Mouse (Mus musculus) CH12.LX (cell line): Measurements from ENCODE around the gene Cstad. TPM values are rescaled to one million over a fixed set of nuclear protein-coding genes. Genes with fewer than 3 reads are reported as not detected.
A peak's percentile ranks its signal among the peaks of the same experiment; 100 is the strongest.

Experiments
- DNase-seq: peaks from one replicate; pipeline ENCODE4 v3.0.0-alpha.2; 2013; ENCODE audit errors: extremely low read depth
- H3K27ac ChIP-seq: 2 replicates; pipeline ENCODE4 v1.5.1; 2012; ENCODE audit warnings: low read depth, mild to moderate bottlenecking, control low read depth, moderate library complexity; ENCODE audit not compliant: insufficient read depth
- H3K27me3 ChIP-seq: replicated peaks from 2 replicates; pipeline ENCODE3; 2012; ENCODE audit warnings: inconsistent platforms
- H3K36me3 ChIP-seq, 2 experiments: replicated peaks in 1 of 2; 2 replicates each; pipeline versions ENCODE3 to v1.6.1; 2012; ENCODE audit warnings: inconsistent platforms in 1 of 2, low read length in 1 of 2, mild to moderate bottlenecking in 1 of 2, mixed read lengths in 1 of 2, moderate library complexity in 1 of 2; ENCODE audit not compliant: control insufficient read depth in 1 of 2, insufficient read depth in 1 of 2
- H3K4me1 ChIP-seq, 2 experiments: 2 replicates each; pipeline ENCODE4 v1.6.1; 2012; ENCODE audit warnings: inconsistent platforms in 1 of 2, moderate library complexity in 1 of 2; ENCODE audit not compliant: insufficient read depth in 2 of 2, control insufficient read depth in 1 of 2
- H3K4me2 ChIP-seq: 2 replicates; pipeline ENCODE4 v1.6.1; 2012; ENCODE audit warnings: low read depth, mild to moderate bottlenecking, control low read depth; ENCODE audit not compliant: poor library complexity, insufficient read depth, severe bottlenecking
- H3K4me3 ChIP-seq, 3 experiments: fragments of 150-350 bp in 1 of 3; sonication (generic) in 1 of 3; replicated peaks in 1 of 3; 2 replicates each; pipeline versions ENCODE3 to v1.5.1; 2011 to 2012; ENCODE audit warnings: low read depth in 2 of 3, low read length in 2 of 3, mild to moderate bottlenecking in 2 of 3, moderate library complexity in 2 of 3, control low read depth in 1 of 3, improper control_type of control experiment in 1 of 3, inconsistent platforms in 1 of 3, mixed read lengths in 1 of 3; ENCODE audit not compliant: poor library complexity in 1 of 3
- H3K79me2 ChIP-seq: replicated peaks from 2 replicates; pipeline ENCODE4 v1.6.1; 2012; ENCODE audit warnings: mild to moderate bottlenecking, moderate library complexity; ENCODE audit not compliant: control insufficient read depth, poor library complexity, insufficient read depth, severe bottlenecking; ENCODE audit errors: extremely low read depth
- H3K9ac ChIP-seq: 2 replicates; pipeline ENCODE4 v1.6.1; 2012; ENCODE audit warnings: low read depth, mild to moderate bottlenecking, control low read depth, moderate library complexity; ENCODE audit not compliant: insufficient read depth
- H3K9me3 ChIP-seq: replicated peaks from 2 replicates; pipeline ENCODE3; 2012; ENCODE audit warnings: low read length, inconsistent platforms, mixed read lengths
- CHD1 ChIP-seq: IDR thresholded peaks from 2 replicates; pipeline ENCODE4 v1.6.1; 2012; ENCODE audit warnings: low read depth, low read length, improper control_type of control experiment, inconsistent platforms
- ELF1 ChIP-seq: IDR thresholded peaks from 2 replicates; pipeline ENCODE4 v1.6.1; 2014; ENCODE audit warnings: low read depth, mild to moderate bottlenecking, inconsistent platforms, low read length, improper control_type of control experiment
- ETS1 ChIP-seq: conservative IDR thresholded peaks from 2 replicates; pipeline ENCODE4 v1.6.1; 2012; ENCODE audit warnings: low read depth, mild to moderate bottlenecking, inconsistent platforms, low read length, improper control_type of control experiment, moderate library complexity
- GABPA ChIP-seq: IDR thresholded peaks from 2 replicates; pipeline ENCODE4 v1.6.1; 2012; ENCODE audit warnings: low read depth, low read length, improper control_type of control experiment, inconsistent platforms; ENCODE audit not compliant: insufficient replicate concordance
- HCFC1 ChIP-seq: IDR thresholded peaks from 2 replicates; pipeline ENCODE4 v1.6.1; 2012; ENCODE audit warnings: low read depth, mild to moderate bottlenecking, inconsistent platforms, low read length, improper control_type of control experiment
- MAZ ChIP-seq: IDR thresholded peaks from 2 replicates; pipeline ENCODE4 v1.6.1; 2012; ENCODE audit warnings: low read depth, mild to moderate bottlenecking, inconsistent platforms, low read length, improper control_type of control experiment, moderate library complexity
- MXI1 ChIP-seq: IDR thresholded peaks from 2 replicates; pipeline ENCODE4 v1.6.1; 2011; ENCODE audit warnings: mild to moderate bottlenecking, low read depth, low read length, improper control_type of control experiment
- RAD21 ChIP-seq: IDR thresholded peaks from 2 replicates; pipeline ENCODE4 v1.6.1; 2011; ENCODE audit warnings: low read depth, mild to moderate bottlenecking, low read length, improper control_type of control experiment, moderate library complexity
- RCOR1 ChIP-seq: conservative IDR thresholded peaks from 2 replicates; pipeline ENCODE4 v1.6.1; 2012; ENCODE audit warnings: low read depth, mild to moderate bottlenecking, inconsistent platforms, low read length, improper control_type of control experiment
- TCF12 ChIP-seq: IDR thresholded peaks from 2 replicates; pipeline ENCODE4 v1.6.1; 2014; ENCODE audit warnings: low read depth, mild to moderate bottlenecking, inconsistent platforms, low read length, improper control_type of control experiment
- USF1 ChIP-seq: IDR thresholded peaks from 2 replicates; pipeline ENCODE4 v1.6.1; 2014; ENCODE audit warnings: low read depth, mild to moderate bottlenecking, inconsistent platforms, low read length, improper control_type of control experiment
- USF2 ChIP-seq: conservative IDR thresholded peaks from 2 replicates; pipeline ENCODE4 v1.6.1; 2011; ENCODE audit warnings: low read depth, low read length, improper control_type of control experiment
- ZKSCAN1 ChIP-seq: IDR thresholded peaks from 2 replicates; pipeline ENCODE4 v1.6.1; 2012; ENCODE audit warnings: low read depth, inconsistent platforms, low read length, improper control_type of control experiment, borderline replicate concordance
- dilution Hi-C: fragments of 300-500 bp; cut with MboI; formaldehyde crosslinking; loops from 2 replicates; pipeline ENCODE4 v1.14.3; 2020; ENCODE audit warnings: low sequenced_read_pairs; ENCODE audit not compliant: extremely low pct_unique_long_range_greater_than_20kb, extremely low pct_ligation_motif_present
- in situ Hi-C: fragments of 300-500 bp; cut with MboI; formaldehyde crosslinking; loops from 3 replicates; pipeline ENCODE4 v1.14.3; 2019; ENCODE audit warnings: low sequenced_read_pairs, low pct_ligation_motif_present, low pct_unique_long_range_greater_than_20kb, mixed read lengths
- polyA plus RNA-seq: library from polyadenylated mRNA; unstranded; fragments of >175 nt; gene quantifications from 2 replicates; pipeline ENCODE4 v1.2.1, GENCODE M21; 2012; ENCODE audit warnings: low read depth; ENCODE audit not compliant: insufficient read length
- total RNA-seq, 2 experiments: library from RNA; depleted of rRNA; stranded (reverse); fragments of 300-350 nt in 1 of 2; fragments of >200 nt in 1 of 2; gene quantifications; 2 replicates each; pipeline ENCODE4 v1.2.3; 2012 to 2014

Gene Cstad
- total and polyA plus RNA-seq, 3 experiments = 0.29 to 0.51 TPM; not detected in 1

DNA sequence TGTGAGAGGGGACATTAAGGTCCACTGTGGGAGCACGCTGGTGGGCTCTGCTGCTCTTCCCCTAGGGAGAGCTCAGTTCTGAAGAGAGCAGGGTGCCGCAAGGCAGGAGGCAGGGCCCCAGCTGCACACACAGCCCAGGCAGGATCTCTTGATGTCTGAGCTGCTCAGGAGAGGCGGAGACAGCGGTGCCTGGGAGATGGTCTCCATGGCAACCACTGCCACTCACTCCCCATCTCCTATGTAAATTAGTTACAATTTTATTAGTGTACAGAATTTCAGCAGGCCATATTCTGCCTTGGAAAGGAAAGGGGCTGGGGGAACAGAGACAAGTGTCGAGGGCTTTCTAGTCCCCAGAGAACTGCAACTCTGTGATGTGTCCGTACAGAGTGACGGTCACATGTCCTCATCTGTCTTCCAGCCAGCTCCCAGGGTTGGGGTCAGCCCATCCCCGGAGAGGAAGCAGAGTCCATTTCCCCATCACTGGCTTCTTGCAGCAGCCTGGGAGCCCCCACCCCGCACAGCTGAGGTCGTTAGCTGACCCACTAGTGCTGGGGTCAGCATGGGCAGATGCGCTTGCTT, 52.6 kb downstream of the Cstad start:
- in situ Hi-C loops (no loop called here), dilution Hi-C loops (no loop called here)
- no peaks in the 10 kb centered on the region for H3K79me2 ChIP-seq
- no peak overlapping the region for H3K9ac ChIP-seq
- peak; percentile 19 for DNase-seq
- TF ChIP-seq USF2 (no peak), MAZ (no peak), USF1 (no peak), RAD21 (no peak), ETS1 (no peak), GABPA (no peak), CHD1 (no peak), ZKSCAN1 (no peak), HCFC1 (no peak), RCOR1 (no peak)
- H3K9me3 ChIP-seq = no peaks in the 10 kb centered on the region
- H3K36me3 ChIP-seq = no peaks in the 10 kb centered on the region
- peaks cover 15 to 16% of the 10 kb centered on the region in 2 experiments for H3K4me1 ChIP-seq
- no peak overlapping the region for H3K27ac ChIP-seq
- H3K4me2 ChIP-seq = no peak overlapping the region
- no peaks in the 10 kb centered on the region for H3K27me3 ChIP-seq
- H3K4me3 ChIP-seq = no peak overlapping the region

- H3K36me3 ChIP-seq = no peaks in the 10 kb centered on the region
- TF ChIP-seq TCF12 (no peak), MXI1 (no peak), RAD21 (no peak), CHD1 (no peak), ELF1 (no peak)
- no peak overlapping the region for H3K27ac ChIP-seq
- DNase-seq = no peak
- no peak overlapping the region for H3K4me2 ChIP-seq
- H3K27me3 ChIP-seq = no peaks in the 10 kb centered on the region
- H3K79me2 ChIP-seq = no peaks in the 10 kb centered on the region
- in situ Hi-C loops (no loop called here), dilution Hi-C loops (no loop called here)
- H3K4me1 ChIP-seq = peaks cover 9 to 10% of the 10 kb centered on the region in 2 experiments
- no peak overlapping the region for H3K4me3 ChIP-seq
- no peaks in the 10 kb centered on the region for H3K9me3 ChIP-seq
- no peak overlapping the region for H3K9ac ChIP-seq
These were observed 53.1 kb downstream of the Cstad start for GRCm38 (mm10) chr2:30647882-30648494.
